Comparison of ENCODE assay signal across 8 mouse cellular contexts in genomic region chr12:104824244-104824906, GRCm38 (mm10). TPM values are rescaled to one million over a fixed set of nuclear protein-coding genes. Genes with fewer than 3 reads are reported as not detected.
DNase-seq lines count a peak whose midpoint lies in the region; ATAC-seq lines count a peak whose summit lies in the region.
"Had no signal": no experiment of that assay in that cellular context is flagged by ENCODE, and none has a peak within 500 bp of the region (broad histone marks: within the 10 kb centered on the region; RNA-seq: fewer than 3 reads in every experiment).

No protein-coding gene starts in this region.

- intact Hi-C loops in heart, postnatal 10 days (cut with DNase I): no loop called here

- H3K4me1 ChIP-seq in forebrain, embryonic 12.5 days: peaks cover 37% of the 10 kb centered on the region
- peaks cover 43% of the 10 kb centered on the region for H3K4me1 ChIP-seq in liver, embryonic 12.5 days

- no peaks in the 10 kb centered on the region for H3K9me3 ChIP-seq in forebrain, embryonic 12.5 days
- no peaks in the 10 kb centered on the region for H3K9me3 ChIP-seq in liver, embryonic 12.5 days (replicated peaks)
- H3K9me3 ChIP-seq: midbrain, embryonic 12.5 days had no signal

- no peak overlapping the region for H3K4me3 ChIP-seq in forebrain, embryonic 12.5 days (replicated peaks)
- no peak overlapping the region for H3K4me3 ChIP-seq in liver, embryonic 12.5 days
- H3K4me3 ChIP-seq: midbrain, embryonic 12.5 days had no signal

- peak; percentile 41; the same call in 1 of the 2 replicates for ATAC-seq in forebrain, embryonic 12.5 days (ENCODE audit: low FRiP score)
- peak; percentile 98 for ATAC-seq in liver, embryonic 12.5 days

- H3K4me2 ChIP-seq in forebrain, embryonic 12.5 days: no peak overlapping the region
- H3K4me2 ChIP-seq in liver, embryonic 12.5 days: peak overlapping the region; percentile 57
- H3K4me2 ChIP-seq: midbrain, embryonic 12.5 days had no signal

- no peaks in the 10 kb centered on the region for H3K36me3 ChIP-seq in forebrain, embryonic 12.5 days (replicated peaks)
- H3K36me3 ChIP-seq in liver, embryonic 12.5 days: no peaks in the 10 kb centered on the region
- H3K36me3 ChIP-seq: midbrain, embryonic 12.5 days had no signal

- H3K9ac ChIP-seq in forebrain, embryonic 12.5 days: no peak overlapping the region
- H3K9ac ChIP-seq in liver, embryonic 12.5 days: peak overlapping the region; percentile 49; the same call in 1 of the 2 replicates
- H3K9ac ChIP-seq: midbrain, embryonic 12.5 days had no signal

- WGBS in forebrain, embryonic 12.5 days: 91% methylated on average over 12 of the region's 12 CpGs
- WGBS in liver, embryonic 12.5 days (ENCODE audit: insufficient replicate concordance): 46% methylated on average over 12 of the region's 12 CpGs

- peak; percentile 75 for DNase-seq in spleen, adult 12 weeks (ENCODE audit: low spot score)
- no peak for DNase-seq in spleen, adult 18-20 months
- peak; percentile 88 to 91 for DNase-seq in heart, postnatal 10 days
- DNase-seq in ovary, postnatal 36 days (ENCODE audit: low spot score): peak; percentile 89
- no peak for DNase-seq in left cerebral cortex, adult 8-10 months (ENCODE audit: low spot score in 2 of 2)

- no peak overlapping the region for H3K27ac ChIP-seq in forebrain, embryonic 12.5 days
- H3K27ac ChIP-seq in liver, embryonic 12.5 days: peak overlapping the region; percentile 95
- H3K27ac ChIP-seq: midbrain, embryonic 12.5 days had no signal

- H3K27me3 ChIP-seq in forebrain, embryonic 12.5 days: peaks cover 7% of the 10 kb centered on the region
- peaks cover 3% of the 10 kb centered on the region; the same call in 1 of the 2 replicates for H3K27me3 ChIP-seq in liver, embryonic 12.5 days (replicated peaks)
- H3K27me3 ChIP-seq: midbrain, embryonic 12.5 days had no signal

RNA-seq across cellular contexts. Expression of gene Clmn, which starts 40.5 kb away (rescaled TPM):
- 2.6 and 2.8 TPM in 2 replicates for polyA plus RNA-seq in forebrain, embryonic 12.5 days (2016; fragmentation: Nextera tagmentation; extraction: Ambion mirVana)
- total RNA-seq in heart, postnatal 10 days (2021): 1 to 10 TPM; 1.5 to 1.8 TPM
- 0.37 and 0.38 TPM in 2 replicates for polyA plus RNA-seq in liver, embryonic 12.5 days (2016; fragmentation: Nextera tagmentation; extraction: Ambion mirVana)
- 10 to 100 TPM; 51.6 to 64.6 (median 61.5) TPM for total RNA-seq in left cerebral cortex, adult 8-10 months (2022)

Comparison
In these comparisons a context has a peak if more than half of its experiments do, and no peak if none do; other contexts are left out.
1. DNase-seq: peak in spleen, adult 12 weeks (single experiment), heart, postnatal 10 days (2 of 2) and ovary, postnatal 36 days (single experiment); none in spleen, adult 18-20 months (0 of 2) and left cerebral cortex, adult 8-10 months (0 of 2).
2. RNA of gene Clmn, which starts 40.5 kb away (total RNA-seq): 51.6 to 64.6 TPM in left cerebral cortex, adult 8-10 months; 1.5 to 1.8 TPM in heart, postnatal 10 days; every median in the first group is over 10 times any median in the second.